Mouse (Mus musculus) stomach, postnatal 0 days (tissue): ENCODE measurements around the gene Spata18. TPM values are rescaled to one million over a fixed set of nuclear protein-coding genes. Genes with fewer than 3 reads are reported as not detected.
A peak's percentile ranks its signal among the peaks of the same experiment; 100 is the strongest.

Source experiments
- ATAC-seq: fragments of 200-750 bp; cut with Nextera tagmentation; 2 replicates; pipeline ENCODE4 v1.8.0; 2017; ENCODE audit not compliant: low FRiP score, low TSS enrichment
- DNase-seq: peaks from one replicate; pipeline ENCODE4 v3.0.0-alpha.2; 2016; ENCODE audit warnings: low spot score
- H3K27ac ChIP-seq: fragments of 300-500 bp; sonication (generic); replicated peaks from 2 replicates; pipeline ENCODE4 v1.5.1; 2014; ENCODE audit warnings: mild to moderate bottlenecking, control low read depth
- H3K27me3 ChIP-seq: fragments of 300-500 bp; sonication (generic); 2 replicates; pipeline ENCODE4 v1.6.1; 2014; ENCODE audit warnings: low read length; ENCODE audit not compliant: control insufficient read depth, insufficient read depth
- H3K36me3 ChIP-seq: fragments of 300-500 bp; sonication (generic); 2 replicates; pipeline ENCODE4 v1.6.1; 2014; ENCODE audit warnings: low read length, mixed read lengths; ENCODE audit not compliant: control insufficient read depth, insufficient read depth
- H3K4me1 ChIP-seq: fragments of 300-500 bp; sonication (generic); replicated peaks from 2 replicates; pipeline ENCODE4 v1.6.1; 2014; ENCODE audit warnings: antibody characterized with exemption; ENCODE audit not compliant: control insufficient read depth, insufficient read depth
- H3K4me2 ChIP-seq: fragments of 300-500 bp; sonication (generic); replicated peaks from 2 replicates; pipeline ENCODE4 v1.6.1; 2014; ENCODE audit warnings: low read depth, mild to moderate bottlenecking, control low read depth, moderate library complexity
- H3K4me3 ChIP-seq: fragments of 300-500 bp; sonication (generic); 2 replicates; pipeline ENCODE4 v1.5.1; 2014; ENCODE audit warnings: low read depth, low read length, control low read depth
- H3K9ac ChIP-seq: fragments of 300-500 bp; sonication (generic); 2 replicates; pipeline ENCODE4 v1.6.1; 2014; ENCODE audit warnings: mild to moderate bottlenecking, low read length, control low read depth, mixed read lengths
- H3K9me3 ChIP-seq: fragments of 300-500 bp; sonication (generic); 2 replicates; pipeline ENCODE4 v1.6.1; 2016; ENCODE audit warnings: low read length; ENCODE audit not compliant: control insufficient read depth
- CTCF ChIP-seq: IDR thresholded peaks from 2 replicates; pipeline ENCODE4 v1.5.1; 2016; ENCODE audit warnings: antibody characterized with exemption, low read depth, mild to moderate bottlenecking, moderate library complexity
- EP300 ChIP-seq: optimal IDR thresholded peaks from 2 replicates; pipeline ENCODE3; 2016; ENCODE audit warnings: antibody characterized with exemption
- WGBS: fragments of 180-500 bp; shearing (Covaris S2); extraction: QIAGEN DNeasy Blood & Tissue Kit; methylation state at CpG from one replicate; pipeline ENCODE4 v1.1.7; 2014; 5-methylcytosine and 5-hydroxymethylcytosine counted together
- polyA plus RNA-seq: library from polyadenylated mRNA; unstranded; fragments of >200 nt; fragmentation: Nextera tagmentation; extraction: Ambion mirVana; gene quantifications from 2 replicates; pipeline ENCODE4 v1.2.1, GENCODE M21; 2015

Gene Spata18
- polyA plus RNA-seq, 1 experiment from 2014 or later, result 0.19 TPM

DNA sequence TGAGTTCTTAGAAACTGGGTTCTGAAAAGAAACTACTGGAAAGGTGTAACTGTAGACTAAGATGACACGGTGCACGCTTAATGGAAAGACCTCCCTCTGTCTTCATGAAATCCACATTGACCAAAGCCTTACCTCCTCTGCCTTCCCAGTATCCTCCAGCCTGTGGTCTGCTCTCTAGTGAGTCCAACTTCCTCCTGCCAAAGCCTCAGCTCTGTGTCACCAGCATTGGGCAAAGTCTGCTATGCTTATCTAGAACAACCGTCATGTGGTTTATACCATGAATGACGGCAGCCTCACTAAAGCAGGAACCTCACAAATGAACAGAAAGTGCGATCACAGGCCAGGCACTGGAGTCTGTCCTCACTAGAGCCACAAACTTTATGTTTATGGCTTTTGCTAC, 21.0 kb upstream of the Spata18 start:
- TF ChIP-seq EP300 (no peak), CTCF (no peak)
- Histone ChIP-seq H3K27ac (peak overlapping the region; percentile 53; the same call in 1 of the 2 replicates), H3K36me3 (peaks cover under 1% of the 10 kb centered on the region; the same call in 1 of the 2 replicates), H3K4me3 (no peak overlapping the region), H3K9ac (no peak overlapping the region), H3K4me1 (no peaks in the 10 kb centered on the region), H3K9me3 (no peaks in the 10 kb centered on the region), H3K4me2 (no peak overlapping the region), H3K27me3 (no peaks in the 10 kb centered on the region)
- ATAC-seq, result peak; percentile 97
- 61% methylated on average over 5 of the region's 5 CpGs for WGBS
- peak; percentile 76 for DNase-seq

DNA sequence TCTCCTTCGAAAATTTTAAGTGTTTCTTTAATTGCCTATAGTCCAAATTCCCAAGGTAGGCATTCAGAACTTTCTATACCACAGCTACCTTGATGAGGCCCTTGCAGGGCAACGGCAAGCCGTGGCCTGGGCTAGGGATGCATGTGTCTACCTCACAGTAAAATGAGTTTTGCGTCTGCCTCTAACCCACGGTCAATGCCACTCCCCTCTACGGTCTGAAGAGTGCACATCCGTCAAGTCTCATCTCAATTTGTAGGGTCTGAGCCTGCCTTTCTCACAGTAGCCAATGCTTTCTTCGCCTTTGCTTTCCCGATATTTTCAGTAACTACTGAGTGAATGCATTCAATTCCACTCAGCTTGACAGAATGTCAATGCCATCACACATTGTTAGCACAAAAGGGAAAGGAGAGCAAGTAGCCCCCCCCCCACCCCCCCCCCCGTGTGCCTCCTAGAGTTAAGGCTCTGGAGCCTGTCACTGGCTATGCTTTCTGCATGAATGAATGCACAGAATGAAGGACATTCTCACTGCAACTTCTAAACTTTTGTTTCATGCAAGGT, 20.1 kb upstream of the Spata18 start:
- H3K9ac ChIP-seq, result no peak overlapping the region
- H3K27me3 ChIP-seq, result no peaks in the 10 kb centered on the region
- peaks cover 3% of the 10 kb centered on the region for H3K36me3 ChIP-seq
- H3K27ac ChIP-seq, result no peak overlapping the region
- TF ChIP-seq EP300 (no peak), CTCF (no peak)
- DNase-seq, result no peak
- ATAC-seq, result no peak
- H3K4me1 ChIP-seq, result no peaks in the 10 kb centered on the region
- no peak overlapping the region for H3K4me2 ChIP-seq
- 75% methylated on average over 10 of the region's 10 CpGs for WGBS
- H3K9me3 ChIP-seq, result no peaks in the 10 kb centered on the region
- H3K4me3 ChIP-seq, result no peak overlapping the region

DNA sequence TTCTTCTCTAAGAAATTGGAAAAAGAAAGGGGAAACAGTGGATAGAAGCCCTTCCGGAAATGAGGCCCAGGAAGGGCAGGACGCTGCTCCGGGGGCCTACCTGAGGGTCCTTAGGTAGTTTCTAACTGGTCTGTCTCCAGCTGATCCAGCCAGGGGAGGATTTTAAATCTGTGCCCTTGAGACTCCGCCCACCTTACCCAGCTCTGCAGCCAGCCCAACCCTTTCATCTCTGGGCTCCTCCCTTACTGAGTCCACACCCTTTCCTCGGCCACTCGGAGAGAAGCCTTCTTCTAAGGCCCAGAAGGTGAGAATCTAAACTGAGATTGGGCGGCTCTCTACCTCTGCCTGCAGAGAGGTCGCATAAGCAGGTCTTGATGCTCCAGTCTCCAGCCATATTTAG, 18.9 kb upstream of the Spata18 start, which contains the start of gene Lrrc66:
Gene Lrrc66 (minus strand): TSS at position 236 of the 400 bp plus-strand sequence.
- Histone ChIP-seq H3K27me3 (no peaks in the 10 kb centered on the region), H3K27ac (no peak within 1 kb of the TSS), H3K4me2 (no peak within 1 kb of the TSS), H3K9ac (no peak within 1 kb of the TSS), H3K4me1 (no peaks in the 10 kb centered on the region), H3K4me3 (no peak within 1 kb of the TSS), H3K9me3 (no peaks in the 10 kb centered on the region), H3K36me3 (peaks cover 3% of the 10 kb centered on the region)
- DNase-seq (peak; percentile 28), ATAC-seq (no peak)
- WGBS, result 71% methylated on average over 8 of the region's 8 CpGs
- TF ChIP-seq CTCF (no peak), EP300 (no peak)

DNA sequence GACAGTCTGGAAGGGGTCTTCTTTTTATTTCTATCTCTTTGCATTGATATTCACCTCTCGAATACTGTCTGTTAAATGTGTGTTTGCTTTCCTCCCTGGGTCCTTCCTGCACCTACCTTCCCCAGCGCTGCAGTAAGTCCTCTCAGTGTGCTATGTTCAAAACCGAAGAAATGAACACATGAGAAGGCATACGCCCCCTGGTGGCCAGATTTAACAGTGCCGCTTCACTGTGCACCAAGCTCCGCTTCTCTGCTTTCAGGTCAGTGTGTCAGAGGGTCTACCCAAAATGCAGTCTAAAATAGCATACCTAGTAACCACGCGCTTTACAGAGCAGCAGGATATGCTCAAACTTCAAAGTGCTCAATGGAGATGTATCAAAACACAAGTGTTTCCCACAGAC, 18.0 kb upstream of the Spata18 start:
- no peaks in the 10 kb centered on the region for H3K9me3 ChIP-seq
- WGBS, result 66% methylated on average over 8 of the region's 8 CpGs
- H3K27me3 ChIP-seq, result no peaks in the 10 kb centered on the region
- TF ChIP-seq EP300 (no peak), CTCF (peak; percentile 85)
- DNase-seq (peak; percentile 40), ATAC-seq (no peak)
- H3K4me2 ChIP-seq, result no peak overlapping the region
- H3K27ac ChIP-seq, result no peak overlapping the region
- H3K4me1 ChIP-seq, result no peaks in the 10 kb centered on the region
- H3K36me3 ChIP-seq, result peaks cover 3% of the 10 kb centered on the region
- H3K4me3 ChIP-seq, result no peak overlapping the region
- H3K9ac ChIP-seq, result no peak overlapping the region

DNA sequence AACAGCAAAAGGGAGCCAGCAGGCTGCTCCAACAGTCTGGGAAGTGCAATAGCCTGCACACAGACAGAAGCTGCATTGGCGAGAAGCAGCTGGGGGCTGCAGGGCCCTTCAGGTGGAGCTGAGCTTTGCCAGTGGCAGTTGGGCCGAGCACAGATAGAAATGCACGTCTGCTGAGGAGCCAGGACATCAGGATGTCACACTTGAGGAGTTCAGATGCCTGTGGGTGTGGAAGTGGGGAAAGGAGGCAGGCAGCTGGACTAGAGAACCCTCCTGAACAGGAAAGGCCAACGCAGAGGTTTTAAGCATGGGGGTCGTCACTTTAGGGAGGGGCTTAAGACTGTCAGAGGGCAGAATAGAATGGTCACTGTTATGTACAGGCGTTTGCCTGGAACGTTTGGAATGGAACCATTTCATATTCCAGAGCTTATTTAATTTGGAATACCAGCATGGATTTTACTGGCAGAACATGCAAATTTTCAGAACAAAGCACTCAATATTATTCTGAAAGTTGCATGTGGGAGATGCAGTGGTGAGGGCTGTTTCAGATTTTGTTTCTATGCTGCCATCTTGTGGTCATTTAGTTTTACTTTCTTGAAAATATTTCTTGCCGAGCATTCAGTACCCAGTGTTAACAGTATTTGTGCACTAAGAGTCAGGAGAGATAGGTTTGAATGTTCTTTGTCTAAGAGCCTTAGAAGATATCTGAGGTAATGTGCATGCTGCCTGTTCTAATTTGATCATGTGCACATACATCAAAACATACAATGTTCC, 13.7 kb upstream of the Spata18 start:
- no peak for DNase-seq
- 43% methylated on average over 8 of the region's 8 CpGs for WGBS

DNA sequence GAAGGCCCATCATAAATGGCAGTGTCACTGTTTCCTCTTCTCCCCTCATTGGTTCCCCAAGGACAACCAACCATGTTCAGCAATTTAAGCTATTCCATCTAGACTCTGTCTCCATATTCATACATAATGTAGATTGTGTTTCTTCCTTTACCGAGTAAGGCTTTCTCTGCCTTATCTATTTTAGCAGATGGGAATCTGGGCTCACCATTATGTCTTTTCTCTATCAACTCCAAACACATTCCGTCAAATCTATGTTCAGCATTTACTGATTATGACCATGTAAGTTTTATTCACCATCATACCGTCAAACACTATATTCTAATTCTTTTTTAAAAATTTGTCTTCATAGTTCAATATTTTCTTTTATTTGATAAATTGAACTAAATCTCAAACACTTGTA, 10.1 kb upstream of the Spata18 start:
- no peak for DNase-seq
- TF ChIP-seq CTCF (no peak), EP300 (no peak)
- no peaks in the 10 kb centered on the region for H3K4me1 ChIP-seq
- WGBS, result 90% methylated on average over 3 of the region's 3 CpGs
- no peak for ATAC-seq
- H3K27ac ChIP-seq, result no peak overlapping the region
- H3K27me3 ChIP-seq, result no peaks in the 10 kb centered on the region
- no peak overlapping the region for H3K9ac ChIP-seq
- H3K4me2 ChIP-seq, result no peak overlapping the region
- H3K9me3 ChIP-seq, result no peaks in the 10 kb centered on the region
- H3K36me3 ChIP-seq, result no peaks in the 10 kb centered on the region
- no peak overlapping the region for H3K4me3 ChIP-seq

More for the DNA sequence above, 13.7 kb upstream of the Spata18 start:
- Histone ChIP-seq H3K36me3 (peaks cover 3% of the 10 kb centered on the region), H3K9me3 (no peaks in the 10 kb centered on the region), H3K27ac (no peak overlapping the region), H3K4me1 (no peaks in the 10 kb centered on the region), H3K4me2 (no peak overlapping the region), H3K27me3 (no peaks in the 10 kb centered on the region), H3K9ac (no peak overlapping the region), H3K4me3 (no peak overlapping the region)
- TF ChIP-seq EP300 (no peak), CTCF (peak; percentile 78)
- peak; percentile 65; the same call in 1 of the 2 replicates for ATAC-seq
